Mouse (Mus musculus): ENCODE measurements around the gene Syt16. TPM values are rescaled to one million over a fixed set of nuclear protein-coding genes. Genes with fewer than 3 reads are reported as not detected.

Syt16 gene
- 0.49 and 0.52 TPM in 2 replicates for polyA plus RNA-seq (2014; fragmentation: Nextera tagmentation; extraction: Ambion mirVana)

DNA sequence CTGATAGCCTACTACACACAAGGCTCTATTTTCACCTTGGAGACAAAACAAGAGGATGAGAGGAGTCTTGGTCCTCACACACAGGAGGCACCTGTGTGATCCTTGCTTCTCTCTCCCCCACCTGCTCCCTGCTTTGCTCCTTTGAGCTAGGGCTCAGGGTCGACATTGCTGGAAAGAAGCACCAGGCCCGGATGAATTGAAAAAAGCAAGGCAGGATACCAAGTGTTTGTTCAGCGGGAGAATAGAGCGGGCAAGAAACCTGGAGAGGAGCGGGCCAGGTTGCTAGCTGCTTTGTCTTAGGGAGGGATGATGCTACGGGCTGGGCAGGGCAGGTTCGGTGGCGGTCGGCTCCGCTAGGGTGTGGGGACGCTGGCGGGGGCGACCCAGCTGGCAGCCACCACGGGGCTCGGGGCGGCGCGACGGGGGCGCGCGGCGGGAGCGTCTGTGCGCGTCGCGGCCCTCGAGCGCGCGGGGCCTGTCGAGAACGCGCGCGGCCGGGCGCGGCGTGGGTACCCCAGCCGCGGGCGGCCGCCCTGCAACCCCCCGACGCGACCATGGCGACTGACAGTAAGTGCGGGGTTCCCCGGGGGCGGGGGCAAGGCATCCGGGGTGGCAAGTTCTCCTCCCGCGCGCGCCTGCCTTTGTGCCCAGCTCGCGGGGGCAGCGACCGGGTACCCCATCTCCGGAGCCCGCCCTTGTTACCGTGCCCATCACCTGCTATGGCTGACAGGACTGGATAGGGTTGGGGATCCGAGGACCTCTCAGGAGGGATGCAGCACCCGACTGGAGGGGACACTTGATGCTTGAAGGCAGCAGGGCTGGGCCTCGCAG lies at the start of gene Syt16:
Gene Syt16, plus strand, starts transcription at position 365 of the 831 bp plus-strand sequence.
- peaks cover 5% of the 10 kb centered on the region for H3K4me1 ChIP-seq (ENCODE audit: control insufficient read depth, insufficient read depth, low read length)
- no peaks in the 10 kb centered on the region for H3K9me3 ChIP-seq (replicated peaks; ENCODE audit: control insufficient read depth, low read length)
- no peak for ATAC-seq (replicated peaks; ENCODE audit: insufficient number of reproducible peaks, low FRiP score, low TSS enrichment)
- no peaks in the 10 kb centered on the region for H3K36me3 ChIP-seq (ENCODE audit: control insufficient read depth, insufficient read depth, low read length)
- peak within 1 kb of the TSS; percentile 96 for H3K4me2 ChIP-seq
- peak within 1 kb of the TSS; percentile 63 for H3K9ac ChIP-seq (ENCODE audit: low read depth, low read length)
- peak within 1 kb of the TSS; percentile 64 for H3K4me3 ChIP-seq (ENCODE audit: low read depth, low read length)
- 3% methylated on average over 45 of the region's 67 CpGs for WGBS (ENCODE audit: insufficient replicate concordance)
- H3K27me3 ChIP-seq (ENCODE audit: control insufficient read depth, insufficient read depth, low read length) = peaks cover 37% of the 10 kb centered on the region
- no peak within 1 kb of the TSS for H3K27ac ChIP-seq (ENCODE audit: low read depth, low read length)

DNA sequence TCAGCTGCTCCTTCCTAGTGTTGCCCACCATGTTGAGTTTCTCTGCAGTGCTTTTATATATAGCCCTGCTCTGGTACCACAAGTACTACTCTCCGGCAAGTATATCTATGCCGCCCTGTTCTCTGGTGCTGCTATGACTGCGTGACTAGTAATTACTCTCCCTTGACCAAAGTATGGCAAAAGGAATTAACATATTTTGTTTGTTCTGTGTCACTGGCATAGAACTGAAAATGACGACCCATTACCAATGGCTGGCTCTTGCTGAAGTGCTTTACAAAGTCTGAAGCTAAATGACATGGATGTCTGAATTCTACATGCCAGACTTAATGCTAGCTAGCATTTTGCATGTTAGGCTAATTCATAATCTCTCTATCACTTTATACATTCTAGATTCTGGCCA lies 49.0 kb upstream of the Syt16 start:
- Histone ChIP-seq H3K27me3 (ENCODE audit: control insufficient read depth, insufficient read depth, low read length) (no peaks in the 10 kb centered on the region), H3K4me2 (peak overlapping the region; percentile 75), H3K36me3 (ENCODE audit: control insufficient read depth, insufficient read depth, low read length) (no peaks in the 10 kb centered on the region), H3K27ac (ENCODE audit: low read depth, low read length) (peak overlapping the region; percentile 51; the same call in 1 of the 2 replicates), H3K9me3 (replicated peaks; ENCODE audit: control insufficient read depth, low read length) (no peaks in the 10 kb centered on the region), H3K9ac (ENCODE audit: low read depth, low read length) (0 out of 2 replicates have a peak overlapping the region, but pooled peaks have one; percentile 6), H3K4me1 (ENCODE audit: control insufficient read depth, insufficient read depth, low read length) (peaks cover 5% of the 10 kb centered on the region; the same call in 1 of the 2 replicates), H3K4me3 (ENCODE audit: low read depth, low read length) (peak overlapping the region; percentile 42)
- ATAC-seq (replicated peaks; ENCODE audit: insufficient number of reproducible peaks, low FRiP score, low TSS enrichment) = no peak
- 83% methylated on average over 4 of the region's 4 CpGs for WGBS (ENCODE audit: insufficient replicate concordance)

DNA sequence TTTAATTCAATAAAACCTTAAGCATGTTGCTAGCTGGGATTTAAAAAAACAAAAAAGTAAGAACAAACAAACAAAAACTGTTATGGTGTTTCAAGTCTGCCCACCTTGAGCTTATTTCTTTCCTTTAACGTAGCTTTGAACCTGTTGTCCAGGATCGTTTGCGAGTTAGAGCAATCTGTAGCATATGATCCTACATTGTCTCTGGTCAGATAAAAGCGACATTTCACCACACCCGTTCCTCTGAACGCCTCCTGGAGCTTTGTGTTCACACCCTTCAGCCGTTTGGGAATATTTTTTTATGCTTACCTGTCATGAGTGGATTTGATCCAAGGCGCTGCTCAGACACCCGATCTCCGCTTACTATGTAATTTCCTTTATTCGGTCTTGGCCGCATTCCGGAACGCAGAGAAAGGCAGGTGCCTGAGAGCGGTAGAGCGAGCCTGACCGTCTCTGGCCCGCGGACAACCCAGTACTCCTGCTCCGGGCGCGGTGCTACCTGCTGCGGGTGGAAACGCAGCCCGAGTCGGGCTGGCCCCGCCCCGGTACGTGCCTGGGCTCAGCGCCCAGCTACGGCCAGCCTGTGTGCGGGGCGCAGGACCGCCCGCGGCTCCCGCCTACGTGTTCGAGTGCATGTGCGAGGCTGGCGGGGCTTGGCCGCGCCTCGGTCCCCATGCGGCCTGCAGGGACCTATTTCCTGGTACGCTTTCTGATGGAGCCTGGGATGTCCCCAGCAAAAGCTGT lies 48.0 kb upstream of the Syt16 start:
- peak; percentile 77 for ATAC-seq (replicated peaks; ENCODE audit: insufficient number of reproducible peaks, low FRiP score, low TSS enrichment)
- no peaks in the 10 kb centered on the region for H3K9me3 ChIP-seq (replicated peaks; ENCODE audit: control insufficient read depth, low read length)
- peak overlapping the region; percentile 70 for H3K9ac ChIP-seq (ENCODE audit: low read depth, low read length)
- peak overlapping the region; percentile 42 for H3K4me3 ChIP-seq (ENCODE audit: low read depth, low read length)
- H3K27me3 ChIP-seq (ENCODE audit: control insufficient read depth, insufficient read depth, low read length) = no peaks in the 10 kb centered on the region
- H3K4me2 ChIP-seq = peak overlapping the region; percentile 75
- peaks cover 8% of the 10 kb centered on the region for H3K4me1 ChIP-seq (ENCODE audit: control insufficient read depth, insufficient read depth, low read length)
- no peaks in the 10 kb centered on the region for H3K36me3 ChIP-seq (ENCODE audit: control insufficient read depth, insufficient read depth, low read length)
- peak overlapping the region; percentile 57 for H3K27ac ChIP-seq (ENCODE audit: low read depth, low read length)
- WGBS (ENCODE audit: insufficient replicate concordance) = 5% methylated on average over 46 of the region's 46 CpGs

DNA sequence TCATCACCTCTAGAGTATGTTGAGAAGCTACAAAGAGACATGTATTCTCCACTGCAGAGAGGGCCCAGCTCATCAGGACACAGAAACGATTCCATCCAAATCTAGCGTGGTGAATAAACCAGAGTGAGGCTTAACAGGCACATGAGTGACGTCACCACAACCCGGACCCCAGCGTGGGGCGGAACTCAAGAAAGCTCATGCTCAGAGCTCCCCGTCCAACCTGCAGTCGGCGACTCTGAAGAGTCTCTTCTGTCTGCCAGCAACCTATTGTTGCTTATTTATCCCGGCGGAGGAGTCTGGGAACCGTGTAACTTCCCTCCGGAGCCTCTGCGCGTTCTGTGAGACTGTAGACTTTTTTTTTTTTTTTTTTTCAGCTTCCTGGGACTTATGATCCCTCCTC lies 44.6 kb upstream of the Syt16 start:
- ATAC-seq (replicated peaks; ENCODE audit: insufficient number of reproducible peaks, low FRiP score, low TSS enrichment) = no peak
- Histone ChIP-seq H3K27ac (ENCODE audit: low read depth, low read length) (peak overlapping the region; percentile 43), H3K9ac (ENCODE audit: low read depth, low read length) (peak overlapping the region; percentile 70), H3K36me3 (ENCODE audit: control insufficient read depth, insufficient read depth, low read length) (no peaks in the 10 kb centered on the region), H3K4me3 (ENCODE audit: low read depth, low read length) (peak overlapping the region; percentile 27), H3K9me3 (replicated peaks; ENCODE audit: control insufficient read depth, low read length) (no peaks in the 10 kb centered on the region), H3K4me2 (peak overlapping the region; percentile 74), H3K4me1 (ENCODE audit: control insufficient read depth, insufficient read depth, low read length) (peaks cover 11% of the 10 kb centered on the region), H3K27me3 (ENCODE audit: control insufficient read depth, insufficient read depth, low read length) (no peaks in the 10 kb centered on the region)
- WGBS (ENCODE audit: insufficient replicate concordance) = 9% methylated on average over 15 of the region's 15 CpGs

DNA sequence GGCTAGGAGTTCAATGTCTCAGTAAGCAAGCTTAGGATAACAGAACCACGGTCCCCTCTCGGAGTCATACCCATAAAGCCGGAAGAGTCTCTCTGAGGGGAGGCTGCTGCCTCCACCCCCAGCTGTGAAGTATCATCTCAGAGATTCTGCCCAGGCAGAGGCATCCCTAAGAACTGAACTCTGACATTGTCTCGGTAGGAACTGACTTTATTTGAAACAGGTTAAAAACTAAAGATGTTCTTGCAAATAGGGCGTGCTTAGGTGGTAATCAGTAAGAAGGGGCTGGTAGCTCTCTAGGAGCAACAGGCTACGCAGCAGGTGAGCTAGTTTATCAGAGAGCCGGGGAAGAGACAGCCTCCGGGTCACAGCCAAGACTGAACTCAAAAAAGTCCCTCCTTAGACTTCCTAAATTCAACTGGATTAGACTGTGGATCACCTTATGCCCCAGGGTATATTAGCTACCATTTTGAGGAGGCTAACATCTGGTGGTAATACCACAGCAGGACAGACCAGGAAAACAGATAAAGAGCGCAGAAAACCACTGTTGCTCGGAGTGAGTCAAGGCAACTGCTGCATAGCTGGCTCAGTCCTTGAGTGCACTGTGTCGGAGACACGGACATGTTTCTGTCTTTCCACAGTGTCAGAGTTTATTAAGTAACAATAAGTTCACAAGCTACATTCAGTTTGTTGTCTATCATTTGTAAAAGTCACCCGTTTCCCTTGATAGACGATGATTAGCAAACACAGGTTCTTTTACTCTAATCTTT lies 43.9 kb upstream of the Syt16 start:
- Histone ChIP-seq H3K4me1 (ENCODE audit: control insufficient read depth, insufficient read depth, low read length) (peaks cover 11% of the 10 kb centered on the region), H3K9me3 (replicated peaks; ENCODE audit: control insufficient read depth, low read length) (no peaks in the 10 kb centered on the region), H3K36me3 (ENCODE audit: control insufficient read depth, insufficient read depth, low read length) (no peaks in the 10 kb centered on the region), H3K9ac (ENCODE audit: low read depth, low read length) (peak overlapping the region; percentile 70), H3K27ac (ENCODE audit: low read depth, low read length) (no peak overlapping the region), H3K4me3 (ENCODE audit: low read depth, low read length) (peak overlapping the region; percentile 27), H3K4me2 (peak overlapping the region; percentile 74), H3K27me3 (ENCODE audit: control insufficient read depth, insufficient read depth, low read length) (no peaks in the 10 kb centered on the region)
- 29% methylated on average over 14 of the region's 14 CpGs for WGBS (ENCODE audit: insufficient replicate concordance)
- ATAC-seq (replicated peaks; ENCODE audit: insufficient number of reproducible peaks, low FRiP score, low TSS enrichment) = 0 out of 2 replicates have a peak, but pooled peaks have one; percentile 37

DNA sequence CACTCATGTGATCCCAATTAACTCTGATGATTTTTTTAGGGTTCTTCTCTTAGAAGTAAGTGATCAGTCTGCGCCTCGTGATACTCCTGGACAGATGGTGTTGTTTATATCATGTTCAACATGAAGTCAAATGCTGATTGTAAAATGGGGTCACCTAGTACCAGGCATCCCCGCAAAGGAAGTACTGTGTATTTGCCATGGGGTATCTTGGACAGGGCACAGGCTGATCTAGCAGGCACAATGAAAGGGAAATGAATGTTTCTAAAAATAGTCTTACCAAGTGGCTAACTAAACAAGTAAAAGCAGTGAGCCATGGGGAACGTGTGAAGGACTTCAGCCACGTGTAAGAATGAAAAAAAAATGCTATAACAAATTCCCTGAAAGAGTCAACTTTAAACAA lies 42.7 kb upstream of the Syt16 start:
- Histone ChIP-seq H3K27me3 (ENCODE audit: control insufficient read depth, insufficient read depth, low read length) (no peaks in the 10 kb centered on the region), H3K36me3 (ENCODE audit: control insufficient read depth, insufficient read depth, low read length) (no peaks in the 10 kb centered on the region), H3K4me3 (ENCODE audit: low read depth, low read length) (no peak overlapping the region), H3K4me1 (ENCODE audit: control insufficient read depth, insufficient read depth, low read length) (peaks cover 6% of the 10 kb centered on the region), H3K27ac (ENCODE audit: low read depth, low read length) (no peak overlapping the region), H3K9me3 (replicated peaks; ENCODE audit: control insufficient read depth, low read length) (no peaks in the 10 kb centered on the region), H3K9ac (ENCODE audit: low read depth, low read length) (no peak overlapping the region), H3K4me2 (no peak overlapping the region)
- WGBS (ENCODE audit: insufficient replicate concordance) = 54% methylated on average over 5 of the region's 5 CpGs
- ATAC-seq (replicated peaks; ENCODE audit: insufficient number of reproducible peaks, low FRiP score, low TSS enrichment) = no peak

DNA sequence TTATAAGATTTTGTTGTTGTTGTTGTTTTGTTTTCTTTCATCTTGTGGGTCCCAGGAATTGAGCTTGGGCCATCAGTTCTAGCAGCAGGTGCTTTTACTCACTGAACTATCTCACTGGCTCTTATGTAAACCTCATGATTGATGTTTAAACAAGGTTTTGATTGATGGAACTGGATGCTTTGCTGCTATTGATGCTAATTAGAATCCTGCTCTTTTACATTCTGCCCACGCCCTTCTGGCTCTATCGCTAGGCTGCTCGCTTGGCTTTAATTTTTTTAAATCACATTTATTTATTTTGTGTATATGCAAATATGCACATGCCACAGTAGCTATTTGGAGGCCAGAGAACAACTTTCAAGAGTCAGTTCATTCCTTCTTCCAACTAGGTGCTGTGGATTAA lies 39.8 kb upstream of the Syt16 start:
- WGBS (ENCODE audit: insufficient replicate concordance) = 78% methylated on average over 3 of the region's 3 CpGs
- H3K36me3 ChIP-seq (ENCODE audit: control insufficient read depth, insufficient read depth, low read length) = no peaks in the 10 kb centered on the region
- H3K4me2 ChIP-seq = no peak overlapping the region
- no peak for ATAC-seq (replicated peaks; ENCODE audit: insufficient number of reproducible peaks, low FRiP score, low TSS enrichment)
- no peak overlapping the region for H3K27ac ChIP-seq (ENCODE audit: low read depth, low read length)
- H3K9ac ChIP-seq (ENCODE audit: low read depth, low read length) = no peak overlapping the region
- H3K4me1 ChIP-seq (ENCODE audit: control insufficient read depth, insufficient read depth, low read length) = peaks cover 6% of the 10 kb centered on the region
- no peaks in the 10 kb centered on the region for H3K27me3 ChIP-seq (ENCODE audit: control insufficient read depth, insufficient read depth, low read length)
- H3K9me3 ChIP-seq (replicated peaks; ENCODE audit: control insufficient read depth, low read length) = no peaks in the 10 kb centered on the region
- H3K4me3 ChIP-seq (ENCODE audit: low read depth, low read length) = no peak overlapping the region

DNA sequence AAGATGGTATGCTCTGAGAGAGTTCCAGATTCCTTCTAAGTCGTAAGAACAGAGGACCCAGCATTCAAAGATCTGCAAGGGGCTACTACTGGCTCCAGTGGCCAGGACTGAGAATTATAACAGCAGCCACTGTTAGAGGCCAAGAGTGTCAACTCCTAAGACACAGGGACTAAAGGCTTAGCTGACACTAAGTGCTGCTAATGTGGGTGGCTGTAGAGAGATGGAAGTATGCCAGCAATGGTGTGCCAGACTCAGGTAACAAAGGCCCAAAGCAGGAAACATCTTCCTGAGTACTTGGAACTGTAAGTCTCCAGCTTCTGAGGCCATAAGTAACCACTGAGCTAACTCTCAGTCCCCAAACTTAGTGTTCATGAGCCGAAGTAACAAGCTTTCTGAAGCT lies 38.6 kb upstream of the Syt16 start:
- no peak overlapping the region for H3K4me3 ChIP-seq (ENCODE audit: low read depth, low read length)
- no peaks in the 10 kb centered on the region for H3K9me3 ChIP-seq (replicated peaks; ENCODE audit: control insufficient read depth, low read length)
- no peak for ATAC-seq (replicated peaks; ENCODE audit: insufficient number of reproducible peaks, low FRiP score, low TSS enrichment)
- no peaks in the 10 kb centered on the region for H3K27me3 ChIP-seq (ENCODE audit: control insufficient read depth, insufficient read depth, low read length)
- WGBS (ENCODE audit: insufficient replicate concordance) = 73% methylated on average over 2 of the region's 2 CpGs
- no peak overlapping the region for H3K27ac ChIP-seq (ENCODE audit: low read depth, low read length)
- no peak overlapping the region for H3K4me2 ChIP-seq
- H3K4me1 ChIP-seq (ENCODE audit: control insufficient read depth, insufficient read depth, low read length) = peaks cover 6% of the 10 kb centered on the region
- no peak overlapping the region for H3K9ac ChIP-seq (ENCODE audit: low read depth, low read length)
- H3K36me3 ChIP-seq (ENCODE audit: control insufficient read depth, insufficient read depth, low read length) = no peaks in the 10 kb centered on the region

All from heart, embryonic 11.5 days (tissue).